In the genomic region with DNA sequence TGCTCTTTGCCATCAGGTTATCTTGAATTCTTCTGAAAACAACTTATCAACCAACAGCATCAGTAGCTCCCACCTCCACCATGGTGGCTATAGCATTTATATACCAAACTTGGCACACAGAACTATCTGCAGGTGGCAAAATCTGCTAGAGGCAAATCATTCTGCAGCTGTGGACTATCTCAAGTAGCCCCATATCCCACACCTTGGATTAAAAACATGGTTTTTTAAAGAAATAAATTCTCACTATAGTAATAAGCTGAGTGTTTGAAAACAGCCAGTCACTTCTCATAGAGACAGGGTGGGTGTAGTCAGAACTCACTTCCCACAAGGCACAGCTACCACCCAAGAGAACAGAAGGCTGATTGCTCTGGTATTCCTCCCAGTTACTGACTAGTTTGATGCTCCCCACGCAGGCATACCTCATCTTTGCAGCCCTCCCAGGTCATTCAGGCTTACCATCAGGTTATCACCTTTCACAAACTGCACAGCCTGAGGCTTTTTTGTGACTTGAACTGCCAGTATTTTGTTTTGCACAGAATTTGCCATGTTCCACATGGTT, we compare ENCODE assay signal across 13 mouse cellular contexts. TPM values are rescaled to one million over a fixed set of nuclear protein-coding genes. Genes with fewer than 3 reads are reported as not detected.
DNase-seq lines count a peak whose midpoint lies in the region; ATAC-seq and TF ChIP-seq lines count a peak whose summit lies in the region.
"Had no signal": no experiment of that assay in that cellular context is flagged by ENCODE, and none has a peak within 500 bp of the region (broad histone marks: within the 10 kb centered on the region; RNA-seq: fewer than 3 reads in every experiment).

No protein-coding gene starts in this region.

- no peak overlapping the region for H3K4me3 ChIP-seq in lung, embryonic 14.5 days (ENCODE audit: low read depth, low read length)
- H3K4me3 ChIP-seq in thymus, adult 2 months (ENCODE audit: control insufficient read depth, insufficient read depth, low read length): no peak overlapping the region
- H3K4me3 ChIP-seq: gastrocnemius, adult 2 months; heart, embryonic 13.5 days had no signal

- no peak overlapping the region for H3K27ac ChIP-seq in lung, embryonic 14.5 days (ENCODE audit: low read depth)
- H3K27ac ChIP-seq in thymus, adult 2 months (ENCODE audit: control insufficient read depth, insufficient read depth, low read length): no peak overlapping the region
- H3K27ac ChIP-seq: gastrocnemius, adult 2 months; heart, embryonic 13.5 days had no signal

- H3K4me1 ChIP-seq in lung, embryonic 14.5 days (ENCODE audit: insufficient read depth): no peaks in the 10 kb centered on the region
- H3K4me1 ChIP-seq in thymus, adult 2 months (replicated peaks; ENCODE audit: control insufficient read depth, insufficient read depth, low read length): no peaks in the 10 kb centered on the region

- WGBS in lung, embryonic 14.5 days: 42% methylated on average over 1 of the region's 1 CpGs
- WGBS in thymus, adult 2 months: 81% methylated on average over 1 of the region's 1 CpGs

- no peak overlapping the region for H3K9ac ChIP-seq in lung, embryonic 14.5 days
- H3K9ac ChIP-seq: heart, embryonic 13.5 days had no signal

- no peak for DNase-seq in frontal cortex, postnatal 14 days (ENCODE audit: low spot score in 2 of 2)
- DNase-seq in lung, embryonic 14.5 days: no peak
- no peak for DNase-seq in lung, postnatal 36 days
- DNase-seq in brain, adult 2 months (ENCODE audit: low read depth, low spot score): peak; percentile 50
- peak; percentile 14 to 49 for DNase-seq in layer of hippocampus, postnatal 14 days (ENCODE audit: low spot score in 2 of 2)
- DNase-seq in urinary bladder, postnatal 4 days (ENCODE audit: low spot score in 2 of 2): no peak
- no peak for DNase-seq in thymus, adult 2 months
- DNase-seq: adrenal gland, postnatal 10 days; gastrocnemius, adult 2 months; thymus, postnatal 14 days had no signal

- no peak for TF ChIP-seq POLR2A in thymus, adult 2 months (IDR thresholded peaks at IDR 0.05; ENCODE audit: control insufficient read depth, extremely low read depth, insufficient read depth, low read length, poor library complexity)

- peak; percentile 77 for ATAC-seq in frontal cortex, adult (ENCODE audit: low TSS enrichment)
- peak; percentile 47; the same call in 1 of the 2 replicates for ATAC-seq in lung, embryonic 14.5 days (ENCODE audit: insufficient read depth)
- ATAC-seq: inflammation-experienced regulatory T-cells, adult 6 months had no signal

- no peak overlapping the region for H3K4me2 ChIP-seq in lung, embryonic 14.5 days
- H3K4me2 ChIP-seq: heart, embryonic 13.5 days had no signal

- H3K9me3 ChIP-seq in lung, embryonic 14.5 days (ENCODE audit: low read depth, low read length): no peaks in the 10 kb centered on the region
- H3K9me3 ChIP-seq: heart, embryonic 13.5 days had no signal

- no peak for TF ChIP-seq CTCF in lung, embryonic 14.5 days (IDR thresholded peaks at IDR 0.05; ENCODE audit: low read depth)
- no peak for TF ChIP-seq CTCF in thymus, adult 2 months (IDR thresholded peaks at IDR 0.05; ENCODE audit: borderline replicate concordance, control insufficient read depth, extremely low read depth, insufficient read depth, low read length, poor library complexity)

- no peaks in the 10 kb centered on the region for H3K27me3 ChIP-seq in lung, embryonic 14.5 days (ENCODE audit: insufficient read depth, low read length)
- no peaks in the 10 kb centered on the region for H3K27me3 ChIP-seq in thymus, adult 2 months (ENCODE audit: control insufficient read depth, insufficient read depth, low read length)
- H3K27me3 ChIP-seq: heart, embryonic 13.5 days had no signal

- peaks cover 66% of the 10 kb centered on the region for H3K36me3 ChIP-seq in lung, embryonic 14.5 days (ENCODE audit: insufficient read depth)
- peaks cover 47% of the 10 kb centered on the region for H3K36me3 ChIP-seq in thymus, adult 2 months (ENCODE audit: control insufficient read depth, insufficient read depth, low read length)

RNA-seq across cellular contexts. Expression of a gene that starts 26.6 kb away (rescaled TPM):
- 304 and 309 TPM in 2 replicates for polyA plus RNA-seq in lung, embryonic 14.5 days (2014; fragmentation: Nextera tagmentation; extraction: Ambion mirVana)
- 100 to 1,000 TPM; 157 to 191 TPM for total RNA-seq in layer of hippocampus, postnatal 14 days (2021)
- polyA plus RNA-seq in thymus, adult 2 months (2012; rRNA removed): 614 and 619 TPM in 2 replicates

RNA-seq across cellular contexts. Expression of a gene that starts 26.6 kb away (rescaled TPM):
- 63.4 and 66.3 TPM in 2 replicates for polyA plus RNA-seq in lung, embryonic 14.5 days (2014; fragmentation: Nextera tagmentation; extraction: Ambion mirVana)
- 10 to 100 TPM; 26.2 to 29.1 TPM for total RNA-seq in layer of hippocampus, postnatal 14 days (2021)
- polyA plus RNA-seq in thymus, adult 2 months (2012; rRNA removed): 8.3 and 9.8 TPM in 2 replicates

Comparison
In these comparisons a context has a peak if more than half of its experiments do, and no peak if none do; other contexts are left out.
1. DNase-seq: peak in brain, adult 2 months (single experiment) and layer of hippocampus, postnatal 14 days (2 of 2); none in frontal cortex, postnatal 14 days (0 of 2), lung, embryonic 14.5 days (single experiment), lung, postnatal 36 days (single experiment), urinary bladder, postnatal 4 days (0 of 2) and thymus, adult 2 months (single experiment).